ENCODE assay signal across 18 mouse cellular contexts in genomic region chr2:163273815-163274214, GRCm38 (mm10).
DNase-seq lines count a peak whose midpoint lies in the region; ATAC-seq and TF ChIP-seq lines count a peak whose summit lies in the region.
"Had no signal": no experiment of that assay in that cellular context is flagged by ENCODE, and none has a peak within 500 bp of the region (broad histone marks: within the 10 kb centered on the region; RNA-seq: fewer than 3 reads in every experiment).

No protein-coding gene starts in this region.

- peaks cover 10% of the 10 kb centered on the region for H3K27me3 ChIP-seq in forebrain, postnatal 0 days (ENCODE audit: insufficient read depth, low read length)
- peaks cover 12% of the 10 kb centered on the region; the same call in 1 of the 2 replicates for H3K27me3 ChIP-seq in forebrain, embryonic 15.5 days
- 0 out of 2 replicates have a peak, but pooled peaks cover 4% of the 10 kb centered on the region for H3K27me3 ChIP-seq in kidney, postnatal 0 days (ENCODE audit: insufficient read depth, low read length)
- H3K27me3 ChIP-seq in midbrain, postnatal 0 days (ENCODE audit: insufficient read depth, low read length): no peaks in the 10 kb centered on the region
- no peaks in the 10 kb centered on the region for H3K27me3 ChIP-seq in midbrain, embryonic 16.5 days (ENCODE audit: control insufficient read depth, insufficient read depth, low read depth, low read length)
- H3K27me3 ChIP-seq: embryonic facial prominence, embryonic 12.5 days; heart, embryonic 15.5 days had no signal

- H3K4me3 ChIP-seq in forebrain, postnatal 0 days (ENCODE audit: low read depth, low read length): no peak overlapping the region
- no peak overlapping the region for H3K4me3 ChIP-seq in forebrain, embryonic 15.5 days
- H3K4me3 ChIP-seq in kidney, postnatal 0 days (replicated peaks; ENCODE audit: low read depth, low read length): no peak overlapping the region
- H3K4me3 ChIP-seq in midbrain, postnatal 0 days (ENCODE audit: low read depth, low read length): no peak overlapping the region
- no peak overlapping the region for H3K4me3 ChIP-seq in midbrain, embryonic 16.5 days (ENCODE audit: low read depth, low read length)
- H3K4me3 ChIP-seq: embryonic facial prominence, embryonic 12.5 days; heart, embryonic 15.5 days; limb, embryonic 12.5 days; midbrain, embryonic 10.5 days; neural tube, embryonic 15.5 days had no signal

- no peak overlapping the region for H3K4me2 ChIP-seq in forebrain, postnatal 0 days (ENCODE audit: low read depth)
- no peak overlapping the region for H3K4me2 ChIP-seq in forebrain, embryonic 15.5 days (replicated peaks)
- H3K4me2 ChIP-seq in kidney, postnatal 0 days (ENCODE audit: low read length): no peak overlapping the region
- H3K4me2 ChIP-seq in midbrain, postnatal 0 days (ENCODE audit: low read depth, low read length, poor library complexity, severe bottlenecking): no peak overlapping the region
- H3K4me2 ChIP-seq in midbrain, embryonic 16.5 days (ENCODE audit: low read length): no peak overlapping the region
- H3K4me2 ChIP-seq: embryonic facial prominence, embryonic 12.5 days; heart, embryonic 15.5 days; hindbrain, embryonic 14.5 days; limb, embryonic 12.5 days; neural tube, embryonic 15.5 days had no signal

- WGBS in forebrain, postnatal 0 days: 91% methylated on average over 8 of the region's 8 CpGs
- 90% methylated on average over 8 of the region's 8 CpGs for whole genome bisulfite sequencing in forebrain, embryonic 15.5 days
- WGBS in kidney, postnatal 0 days: 81% methylated on average over 8 of the region's 8 CpGs
- 81% methylated on average over 8 of the region's 8 CpGs for WGBS in midbrain, postnatal 0 days
- WGBS in midbrain, embryonic 16.5 days: 84% methylated on average over 8 of the region's 8 CpGs

- 0 out of 2 replicates have a peak, but pooled peaks cover 4% of the 10 kb centered on the region for H3K4me1 ChIP-seq in forebrain, postnatal 0 days (ENCODE audit: insufficient read depth)
- peaks cover 8% of the 10 kb centered on the region for H3K4me1 ChIP-seq in forebrain, embryonic 15.5 days
- no peaks in the 10 kb centered on the region for H3K4me1 ChIP-seq in kidney, postnatal 0 days (replicated peaks; ENCODE audit: insufficient read depth, low read length)
- no peaks in the 10 kb centered on the region for H3K4me1 ChIP-seq in midbrain, postnatal 0 days (ENCODE audit: insufficient read depth, low read length)
- H3K4me1 ChIP-seq in midbrain, embryonic 16.5 days (ENCODE audit: control insufficient read depth, insufficient read depth, low read length): peaks cover 15% of the 10 kb centered on the region

- no peaks in the 10 kb centered on the region for H3K36me3 ChIP-seq in forebrain, postnatal 0 days (ENCODE audit: insufficient read depth)
- no peaks in the 10 kb centered on the region for H3K36me3 ChIP-seq in forebrain, embryonic 15.5 days
- H3K36me3 ChIP-seq in kidney, postnatal 0 days (ENCODE audit: insufficient read depth, low read length): no peaks in the 10 kb centered on the region
- H3K36me3 ChIP-seq in midbrain, postnatal 0 days (ENCODE audit: insufficient read depth, low read length): 0 out of 2 replicates have a peak, but pooled peaks cover 2% of the 10 kb centered on the region
- no peaks in the 10 kb centered on the region for H3K36me3 ChIP-seq in midbrain, embryonic 16.5 days (ENCODE audit: control insufficient read depth, insufficient read depth, low read length)
- H3K36me3 ChIP-seq: embryonic facial prominence, embryonic 12.5 days; heart, embryonic 15.5 days; limb, embryonic 12.5 days; neural tube, embryonic 15.5 days had no signal

- no peak overlapping the region for H3K27ac ChIP-seq in forebrain, postnatal 0 days (ENCODE audit: low read depth, low read length)
- H3K27ac ChIP-seq in forebrain, embryonic 15.5 days (replicated peaks): no peak overlapping the region
- no peak overlapping the region for H3K27ac ChIP-seq in kidney, postnatal 0 days
- no peak overlapping the region for H3K27ac ChIP-seq in midbrain, postnatal 0 days (ENCODE audit: low read depth, low read length)
- no peak overlapping the region for H3K27ac ChIP-seq in midbrain, embryonic 16.5 days (ENCODE audit: low read length)
- H3K27ac ChIP-seq: embryonic facial prominence, embryonic 12.5 days; heart, embryonic 15.5 days; hindbrain, embryonic 14.5 days; limb, embryonic 12.5 days; midbrain, embryonic 10.5 days; neural tube, embryonic 15.5 days had no signal

- TF ChIP-seq CTCF in forebrain, postnatal 0 days (IDR thresholded peaks at IDR 0.05; ENCODE audit: low read depth): peak; percentile 12; the same call in 1 of the 2 replicates
- peak; percentile 41; the same call in 1 of the 2 replicates for TF ChIP-seq CTCF in kidney, postnatal 0 days (IDR thresholded peaks at IDR 0.05; ENCODE audit: low read depth)
- peak; percentile 32 for TF ChIP-seq CTCF in midbrain, postnatal 0 days (IDR thresholded peaks at IDR 0.05)

- ATAC-seq in forebrain, postnatal 0 days: no peak
- ATAC-seq in forebrain, embryonic 15.5 days (replicated peaks): no peak
- ATAC-seq in kidney, postnatal 0 days (replicated peaks; ENCODE audit: low FRiP score, low read depth): no peak
- ATAC-seq in midbrain, postnatal 0 days (ENCODE audit: low FRiP score): no peak
- ATAC-seq in midbrain, embryonic 16.5 days: no peak
- ATAC-seq in granulocyte monocyte progenitor cell, adult 5-6 weeks (replicated peaks; ENCODE audit: poor library complexity, severe bottlenecking): peak; percentile 44; the same call in 1 of the 2 replicates

- H3K9ac ChIP-seq in forebrain, postnatal 0 days: no peak overlapping the region
- no peak overlapping the region for H3K9ac ChIP-seq in forebrain, embryonic 15.5 days (replicated peaks)
- H3K9ac ChIP-seq in kidney, postnatal 0 days (ENCODE audit: low read depth, low read length): no peak overlapping the region
- no peak overlapping the region for H3K9ac ChIP-seq in midbrain, postnatal 0 days (replicated peaks; ENCODE audit: low read length, poor library complexity, severe bottlenecking)
- H3K9ac ChIP-seq in midbrain, embryonic 16.5 days (ENCODE audit: low read depth, low read length): no peak overlapping the region
- H3K9ac ChIP-seq: embryonic facial prominence, embryonic 12.5 days; heart, embryonic 15.5 days; hindbrain, embryonic 14.5 days; limb, embryonic 12.5 days; neural tube, embryonic 15.5 days had no signal

- H3K9me3 ChIP-seq in forebrain, postnatal 0 days (ENCODE audit: low read length): no peaks in the 10 kb centered on the region
- H3K9me3 ChIP-seq in forebrain, embryonic 15.5 days: no peaks in the 10 kb centered on the region
- no peaks in the 10 kb centered on the region for H3K9me3 ChIP-seq in kidney, postnatal 0 days (replicated peaks; ENCODE audit: low read length)
- H3K9me3 ChIP-seq in midbrain, postnatal 0 days (ENCODE audit: low read length): no peaks in the 10 kb centered on the region
- no peaks in the 10 kb centered on the region for H3K9me3 ChIP-seq in midbrain, embryonic 16.5 days (replicated peaks; ENCODE audit: control insufficient read depth, low read length, poor library complexity, severe bottlenecking)
- H3K9me3 ChIP-seq: embryonic facial prominence, embryonic 12.5 days; heart, embryonic 15.5 days; limb, embryonic 12.5 days; midbrain, embryonic 10.5 days; neural tube, embryonic 15.5 days had no signal

- no peak for DNase-seq in forebrain, postnatal 0 days
- DNase-seq in kidney, postnatal 0 days (ENCODE audit: low spot score): no peak
- no peak for DNase-seq in kidney, adult 8-10 months
- no peak for DNase-seq in midbrain, postnatal 0 days (ENCODE audit: low spot score)
- DNase-seq in ovary, adult 18-20 months (ENCODE audit: low spot score): no peak
- DNase-seq: adrenal gland, postnatal 25 days; gastrocnemius, postnatal 36 days; kidney, adult 18-20 months; retina, postnatal 1 day had no signal
